Mouse (Mus musculus): ENCODE measurements at regions not wholly inside any gene's neighbourhood (a gene's known extent, or its start where the extent isn't known, plus 50 kb on each side); places are given as distances from the start of the nearest gene placed in this dataset.

GRCm38 (mm10) chr12:21568415-21569040, 151.1 kb upstream of the Ywhaq start:
- TF ChIP-seq CTCF (IDR thresholded peaks at IDR 0.05 in 2 of 3, conservative IDR thresholded peaks at IDR 0.05 in 1 of 3; ENCODE audit: control insufficient read depth in 1 of 3, insufficient read depth in 1 of 3, low read depth in 2 of 3, low read length in 3 of 3, poor library complexity in 1 of 3, severe bottlenecking in 1 of 3): no peak
- TF ChIP-seq EP300 (IDR thresholded peaks at IDR 0.05; ENCODE audit: low read depth in 1 of 2, low read length in 2 of 2): no peak
- no peak for TF ChIP-seq USF1 (IDR thresholded peaks at IDR 0.05; ENCODE audit: low read depth, low read length)
- no peak for TF ChIP-seq CHD1 (IDR thresholded peaks at IDR 0.05; ENCODE audit: low read depth, low read length)
- TF ChIP-seq ZMIZ1 (IDR thresholded peaks at IDR 0.05; ENCODE audit: low read depth, low read length): no peak
- no peak for TF ChIP-seq ELF1 (IDR thresholded peaks at IDR 0.05; ENCODE audit: low read depth, low read length)
- no peak for TF ChIP-seq POLR2A (IDR thresholded peaks at IDR 0.05; ENCODE audit: control insufficient read depth in 1 of 2, insufficient read depth in 1 of 2, low read depth in 1 of 2, low read length in 2 of 2, poor library complexity in 1 of 2)
- TF ChIP-seq ZC3H11A (IDR thresholded peaks at IDR 0.05; ENCODE audit: low read depth, low read length): no peak
- no peak for TF ChIP-seq MXI1 (IDR thresholded peaks at IDR 0.05; ENCODE audit: low read depth, low read length)
- TF ChIP-seq BHLHE40 (IDR thresholded peaks at IDR 0.05; ENCODE audit: borderline replicate concordance, low read depth, low read length): no peak
- no peak for TF ChIP-seq MAX (IDR thresholded peaks at IDR 0.05; ENCODE audit: low read length)
